Mouse (Mus musculus): Measurements from ENCODE around the gene Syne1. TPM values are rescaled to one million over a fixed set of nuclear protein-coding genes. Genes with fewer than 3 reads are reported as not detected.

Gene Syne1
- total and polyA plus RNA-seq, 3 experiments = 5.3 to 6.8 TPM; not detected in 1

GRCm38 (mm10) chr10:5028301-5028700, 523.0 kb downstream of the Syne1 start:
- Histone ChIP-seq H3K9ac (ENCODE audit: control insufficient read depth, low read depth, low read length, poor library complexity, severe bottlenecking) (no peak overlapping the region), H3K4me1 (ENCODE audit: control insufficient read depth in 1 of 2, insufficient read depth in 2 of 2, low read length in 2 of 2) (no peaks in the 10 kb centered on the region), H3K4me3 (ENCODE audit: control insufficient read depth in 1 of 2, insufficient read depth in 1 of 2, low read depth in 2 of 2, low read length in 2 of 2) (no peak overlapping the region), H3K36me3 (ENCODE audit: control insufficient read depth in 1 of 2, insufficient read depth in 2 of 2, low read length in 2 of 2) (no peaks in the 10 kb centered on the region; a peak in 1 of 4 replicates), H3K27me3 (ENCODE audit: control insufficient read depth in 1 of 2, insufficient read depth in 2 of 2, low read length in 2 of 2) (no peaks in the 10 kb centered on the region), H3K79me2 (ENCODE audit: control insufficient read depth, insufficient read depth, low read length, poor library complexity) (no peaks in the 10 kb centered on the region), H3K27ac (ENCODE audit: control insufficient read depth, low read depth, low read length) (no peak overlapping the region), H3K9me3 (replicated peaks; ENCODE audit: insufficient read depth, low read length) (no peaks in the 10 kb centered on the region)
- DNase-seq (ENCODE audit: low read depth, low spot score) = no peak
- TF ChIP-seq MEF2A (IDR thresholded peaks at IDR 0.05; ENCODE audit: extremely low read depth, insufficient replicate concordance, low read depth, low read length, poor library complexity, severe bottlenecking) = no peak
- no peak for TF ChIP-seq KAT2A (conservative IDR thresholded peaks at IDR 0.05; ENCODE audit: low read depth, low read length)
- TF ChIP-seq POLR2A (IDR thresholded peaks at IDR 0.05; ENCODE audit: control insufficient read depth in 1 of 2, insufficient read depth in 1 of 2, low read depth in 1 of 2, low read length in 2 of 2, poor library complexity in 1 of 2) = no peak
- no peak for TF ChIP-seq USF2 (IDR thresholded peaks at IDR 0.05; ENCODE audit: borderline replicate concordance in 1 of 2, insufficient read depth in 1 of 2, low read depth in 1 of 2, low read length in 2 of 2)
- TF ChIP-seq MYC (IDR thresholded peaks at IDR 0.05; ENCODE audit: low read depth, low read length) = no peak
- no peak for TF ChIP-seq HCFC1 (IDR thresholded peaks at IDR 0.05; ENCODE audit: low read depth, low read length)
- no peak for TF ChIP-seq EP300 (IDR thresholded peaks at IDR 0.05; ENCODE audit: low read depth in 1 of 2, low read length in 2 of 2)
- no peak for TF ChIP-seq MYB (IDR thresholded peaks at IDR 0.05; ENCODE audit: low read depth, low read length)
- no peak for TF ChIP-seq SIN3A (IDR thresholded peaks at IDR 0.05; ENCODE audit: low read length)
- TF ChIP-seq BHLHE40 (IDR thresholded peaks at IDR 0.05; ENCODE audit: borderline replicate concordance, low read depth, low read length) = no peak

GRCm38 (mm10) chr10:5027208-5027607, 524.1 kb downstream of the Syne1 start:
- Histone ChIP-seq H3K4me1 (ENCODE audit: control insufficient read depth in 1 of 2, insufficient read depth in 2 of 2, low read length in 2 of 2) (no peaks in the 10 kb centered on the region), H3K79me2 (ENCODE audit: control insufficient read depth, insufficient read depth, low read length, poor library complexity) (no peaks in the 10 kb centered on the region), H3K9ac (ENCODE audit: control insufficient read depth, low read depth, low read length, poor library complexity, severe bottlenecking) (no peak overlapping the region), H3K36me3 (ENCODE audit: control insufficient read depth in 1 of 2, insufficient read depth in 2 of 2, low read length in 2 of 2) (no peaks in the 10 kb centered on the region), H3K4me3 (ENCODE audit: control insufficient read depth in 1 of 2, insufficient read depth in 1 of 2, low read depth in 2 of 2, low read length in 2 of 2) (no peak overlapping the region), H3K9me3 (replicated peaks; ENCODE audit: insufficient read depth, low read length) (no peaks in the 10 kb centered on the region), H3K27me3 (ENCODE audit: control insufficient read depth in 1 of 2, insufficient read depth in 2 of 2, low read length in 2 of 2) (no peaks in the 10 kb centered on the region), H3K27ac (ENCODE audit: control insufficient read depth, low read depth, low read length) (no peak overlapping the region)
- DNase-seq (ENCODE audit: low read depth, low spot score) = no peak
- TF ChIP-seq EP300 (IDR thresholded peaks at IDR 0.05; ENCODE audit: low read depth in 1 of 2, low read length in 2 of 2) (no peak), KAT2A (conservative IDR thresholded peaks at IDR 0.05; ENCODE audit: low read depth, low read length) (no peak), ZNF384 (IDR thresholded peaks at IDR 0.05; ENCODE audit: low read depth, low read length) (no peak), MAZ (IDR thresholded peaks at IDR 0.05; ENCODE audit: low read depth, low read length) (no peak), E2F4 (IDR thresholded peaks at IDR 0.05; ENCODE audit: borderline replicate concordance, low read depth, low read length) (no peak), NRF1 (IDR thresholded peaks at IDR 0.05; ENCODE audit: insufficient read depth, low read depth, low read length, poor library complexity, severe bottlenecking) (no peak), ZKSCAN1 (IDR thresholded peaks at IDR 0.05; ENCODE audit: low read depth, low read length) (no peak), RAD21 (IDR thresholded peaks at IDR 0.05; ENCODE audit: low read depth, low read length) (no peak)

All from MEL (cell line).